Mouse (Mus musculus): ENCODE data around the gene Inpp5f. TPM values are rescaled to one million over a fixed set of nuclear protein-coding genes. Genes with fewer than 3 reads are reported as not detected.
"Not testable (repeated sequence)": the region's sequence is repeated elsewhere in the genome, so short reads cannot be mapped to it uniquely, and the experiment has no call there.

Gene Inpp5f
- total RNA-seq, 1 experiment from 2014 or later = 28.8 TPM

DNA sequence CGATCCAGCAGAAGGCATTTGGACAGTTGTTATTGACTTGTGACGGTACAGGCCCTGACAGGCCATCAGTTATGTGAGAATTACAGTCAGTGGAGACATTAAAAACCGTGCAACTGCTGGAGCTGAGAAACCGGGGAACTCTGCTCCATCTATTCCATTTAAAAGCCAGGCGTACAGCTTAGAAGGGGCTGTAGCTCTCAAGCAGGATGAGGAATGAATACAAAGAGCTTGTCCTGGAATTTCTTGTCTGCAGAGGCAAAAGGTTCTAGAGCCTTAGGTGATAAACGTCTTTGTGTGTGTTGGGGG, 18.2 kb upstream of the Inpp5f start:
- no peak for DNase-seq

DNA sequence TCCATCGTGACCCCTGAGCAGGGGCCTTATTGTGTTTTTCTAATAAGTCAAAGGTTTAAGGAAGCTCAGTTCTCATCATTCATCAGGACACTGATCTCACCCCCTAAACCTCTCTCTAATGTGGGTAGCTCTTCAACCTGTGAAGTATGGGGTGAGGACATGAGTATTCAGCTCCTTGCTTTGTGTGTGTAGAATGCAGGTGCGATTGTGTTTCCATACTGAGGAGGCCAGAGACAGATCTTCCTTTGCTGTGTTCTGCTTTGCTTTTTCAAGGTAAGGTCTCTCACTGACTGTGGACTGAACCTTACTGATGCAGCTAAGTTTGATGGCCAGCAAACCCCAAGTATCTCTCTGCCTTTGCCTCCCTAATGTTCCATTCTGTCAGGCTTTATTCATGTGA, 14.9 kb upstream of the Inpp5f start:
- no peak for DNase-seq

DNA sequence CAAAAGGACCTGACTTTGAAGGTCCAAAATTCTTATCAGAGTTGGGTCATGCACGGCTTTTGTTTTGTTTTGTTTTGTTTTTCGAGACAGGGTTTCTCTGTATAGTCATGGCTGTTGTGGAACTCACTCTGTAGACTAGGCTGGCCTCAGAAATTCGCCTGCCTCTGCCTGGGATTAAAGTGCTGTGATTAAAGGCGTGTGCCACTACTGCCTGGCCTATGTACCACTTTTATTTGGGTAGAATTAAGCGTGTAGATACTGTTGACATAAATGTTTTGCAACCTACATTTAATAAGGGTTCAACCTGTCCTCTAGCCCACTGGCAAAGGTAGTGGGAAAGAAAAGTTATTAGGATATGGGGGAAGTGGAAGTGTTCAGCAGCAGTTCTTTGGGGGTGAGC, 12.1 kb upstream of the Inpp5f start:
- no peak for DNase-seq

DNA sequence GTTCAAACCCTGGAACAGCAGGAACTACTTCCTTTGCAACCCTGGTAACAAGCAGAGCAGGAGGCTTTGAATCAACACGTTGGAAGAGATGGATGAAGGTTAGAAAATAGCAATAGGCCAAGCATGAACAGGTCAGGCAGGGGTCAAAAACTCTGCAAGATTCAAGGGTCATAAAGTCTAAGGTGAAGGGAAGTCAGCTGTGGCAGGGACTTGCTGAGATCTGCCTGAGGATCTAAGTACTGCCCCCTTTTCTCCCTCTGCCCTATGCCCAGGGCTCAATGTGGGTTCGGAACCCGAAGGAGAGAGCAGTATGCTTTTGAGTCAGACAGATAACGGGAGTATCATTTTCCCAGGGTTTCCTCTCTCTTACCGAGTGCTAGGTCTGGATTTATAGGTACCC, 9.3 kb upstream of the Inpp5f start:
- no peak for DNase-seq

DNA sequence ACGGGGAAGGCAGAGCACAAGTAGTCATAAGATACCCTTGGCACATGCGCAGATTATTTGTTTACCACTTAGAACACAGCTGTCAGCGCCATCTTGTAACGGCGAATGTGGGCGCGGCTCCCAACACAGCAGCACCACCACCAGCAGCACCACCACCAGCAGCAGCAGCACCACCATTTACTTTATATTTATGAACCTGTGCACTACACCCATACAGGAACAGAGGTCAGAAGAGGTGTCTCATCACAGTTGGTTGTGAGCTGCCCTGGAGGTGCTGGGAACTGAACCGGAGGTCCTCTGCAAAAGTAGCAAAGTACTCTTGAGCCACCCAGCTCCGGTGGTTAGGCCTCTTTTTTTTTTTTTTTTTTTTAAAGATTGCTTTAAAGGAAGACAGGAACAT, 1.2 kb upstream of the Inpp5f start:
- DNase-seq = not testable (repeated sequence)

DNA sequence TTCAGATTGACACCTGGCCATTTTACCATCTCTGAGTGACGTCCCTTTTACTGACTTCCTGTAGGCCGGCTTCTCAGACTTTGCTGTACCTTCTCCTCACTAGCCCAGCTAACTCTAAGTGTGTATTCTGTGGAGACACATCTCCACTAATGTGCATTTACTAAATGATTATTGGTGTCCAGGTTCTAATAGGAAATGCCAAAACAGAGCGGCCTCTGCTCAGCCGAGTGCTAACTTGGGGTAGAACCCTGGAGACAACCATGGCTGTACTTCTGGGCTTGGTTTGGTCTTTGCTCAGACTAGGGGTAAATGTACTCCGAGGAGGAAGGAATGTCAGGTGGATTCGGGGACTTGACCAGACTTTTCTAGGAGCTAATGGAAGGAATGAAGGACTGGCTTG, 638 bp upstream of the Inpp5f start:
- no peak for DNase-seq

DNA sequence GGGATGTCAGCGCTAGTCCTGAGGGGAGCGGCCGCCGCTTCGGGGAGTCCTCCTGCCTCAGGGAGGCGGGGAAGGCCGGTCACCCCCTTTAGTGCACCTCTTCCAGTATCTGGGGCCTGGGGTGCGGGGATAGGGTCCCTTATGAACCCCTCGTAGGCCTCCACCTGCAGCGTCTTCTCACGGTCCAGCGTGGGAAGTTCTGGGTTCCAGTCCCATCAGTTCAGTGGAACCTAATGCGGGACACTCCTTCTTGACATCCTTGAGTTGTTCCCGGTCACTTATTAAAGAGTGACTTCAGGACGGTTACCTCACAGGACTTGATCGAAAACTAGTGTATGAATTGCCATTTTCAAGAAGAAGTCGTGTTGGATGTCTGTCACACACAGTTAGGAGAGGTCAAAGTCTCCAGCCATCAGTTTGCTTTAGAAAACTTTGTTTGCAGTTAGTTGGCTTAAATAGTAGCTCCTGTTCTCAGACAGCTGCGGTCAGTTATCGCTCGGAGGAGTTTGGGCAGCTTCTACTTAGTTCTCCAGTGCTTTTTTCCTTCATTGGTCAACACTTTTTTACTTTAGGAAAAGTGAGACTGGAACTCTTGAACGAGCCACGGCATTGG, 777 bp downstream of the Inpp5f start:
- no peak for DNase-seq

DNA sequence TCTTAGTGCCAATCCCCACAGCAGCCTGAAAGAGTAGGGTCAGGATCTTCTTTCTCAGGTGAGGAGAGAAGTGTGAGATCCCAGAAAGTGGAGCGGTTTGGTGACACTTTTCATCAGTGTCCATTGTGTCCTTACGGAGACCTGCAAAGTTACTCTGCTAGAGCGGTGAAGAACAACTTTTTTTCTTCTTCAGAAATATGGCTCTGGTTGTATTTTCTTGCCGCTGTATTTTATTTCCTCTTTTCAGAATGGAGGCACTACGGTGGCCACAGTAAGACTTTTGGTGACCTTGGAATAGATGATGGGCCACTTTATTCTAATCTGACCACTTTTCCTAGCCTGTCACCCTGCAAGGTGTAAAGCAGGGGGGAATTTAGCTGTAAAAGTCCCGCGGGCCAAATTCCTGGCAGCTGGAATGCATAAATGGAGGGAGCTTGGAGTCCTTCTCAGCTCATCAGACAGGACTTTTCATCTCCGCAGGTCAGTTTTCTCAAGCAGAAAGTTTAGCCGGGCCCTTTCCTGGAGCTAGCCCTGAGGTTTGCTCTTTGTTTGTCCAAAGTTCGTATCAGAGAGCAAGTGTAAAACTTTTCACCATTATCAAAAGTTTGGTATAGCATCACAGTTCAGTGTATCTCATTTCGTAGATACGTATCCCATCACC, 1.5 kb downstream of the Inpp5f start:
- no peak for DNase-seq

DNA sequence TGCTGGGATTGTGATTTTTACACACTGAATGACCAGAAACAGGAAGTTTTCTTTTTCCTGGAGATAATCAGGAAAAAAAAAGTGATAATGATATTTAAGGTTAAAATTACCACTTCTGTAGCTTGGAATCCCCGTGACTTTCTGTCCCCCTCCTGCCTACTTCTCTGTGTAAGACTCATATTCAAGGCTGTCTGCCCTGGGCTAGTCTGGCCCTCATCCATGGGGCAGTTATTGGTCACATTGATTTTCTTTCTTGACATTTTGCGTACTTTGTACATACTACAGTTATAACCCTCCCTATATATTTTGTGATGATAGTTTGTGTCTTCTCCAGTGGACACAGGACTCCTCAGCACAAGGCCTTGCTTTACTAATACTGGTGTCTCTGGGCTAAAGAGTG, 2.5 kb downstream of the Inpp5f start:
- no peak for DNase-seq

DNA sequence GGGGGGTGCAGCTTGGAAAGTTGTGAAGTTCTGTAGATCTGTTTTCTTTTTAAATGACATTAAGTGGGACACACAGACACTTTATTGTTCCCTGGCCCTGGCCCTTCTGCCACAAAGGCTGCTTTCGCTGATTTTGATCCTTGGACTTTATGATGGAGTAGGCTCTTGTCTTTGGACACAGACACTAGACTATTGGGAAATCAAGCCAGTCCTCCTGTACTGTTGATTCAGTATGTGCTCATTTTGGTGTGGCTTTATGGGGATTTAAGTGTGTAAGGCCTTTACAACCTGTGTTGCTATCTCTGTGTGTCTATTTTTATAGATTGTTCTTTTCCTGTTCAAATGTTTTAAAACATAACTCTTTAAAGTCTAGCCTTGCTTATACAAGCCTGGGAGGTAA, 6.5 kb downstream of the Inpp5f start:
- DNase-seq = no peak

DNA sequence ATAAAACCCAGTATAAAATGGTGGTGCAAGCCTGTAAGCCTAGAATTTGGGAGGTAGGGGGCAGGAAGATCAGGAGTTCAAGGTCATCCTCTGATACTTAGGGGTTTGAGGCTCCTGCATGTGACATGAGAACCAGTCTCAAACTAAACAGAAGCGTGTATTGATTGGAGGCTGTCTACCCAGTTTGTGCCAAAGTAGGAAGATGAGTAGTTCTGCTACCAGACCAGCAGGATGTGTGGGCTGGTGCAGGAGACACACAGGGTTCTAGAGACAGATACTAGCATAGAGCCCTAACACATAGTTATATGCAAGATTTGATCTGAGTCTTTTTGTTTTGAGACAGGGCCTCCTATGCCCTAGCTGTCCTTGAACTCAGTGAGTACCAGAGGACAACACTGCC, 9.1 kb downstream of the Inpp5f start:
- DNase-seq = no peak

DNA sequence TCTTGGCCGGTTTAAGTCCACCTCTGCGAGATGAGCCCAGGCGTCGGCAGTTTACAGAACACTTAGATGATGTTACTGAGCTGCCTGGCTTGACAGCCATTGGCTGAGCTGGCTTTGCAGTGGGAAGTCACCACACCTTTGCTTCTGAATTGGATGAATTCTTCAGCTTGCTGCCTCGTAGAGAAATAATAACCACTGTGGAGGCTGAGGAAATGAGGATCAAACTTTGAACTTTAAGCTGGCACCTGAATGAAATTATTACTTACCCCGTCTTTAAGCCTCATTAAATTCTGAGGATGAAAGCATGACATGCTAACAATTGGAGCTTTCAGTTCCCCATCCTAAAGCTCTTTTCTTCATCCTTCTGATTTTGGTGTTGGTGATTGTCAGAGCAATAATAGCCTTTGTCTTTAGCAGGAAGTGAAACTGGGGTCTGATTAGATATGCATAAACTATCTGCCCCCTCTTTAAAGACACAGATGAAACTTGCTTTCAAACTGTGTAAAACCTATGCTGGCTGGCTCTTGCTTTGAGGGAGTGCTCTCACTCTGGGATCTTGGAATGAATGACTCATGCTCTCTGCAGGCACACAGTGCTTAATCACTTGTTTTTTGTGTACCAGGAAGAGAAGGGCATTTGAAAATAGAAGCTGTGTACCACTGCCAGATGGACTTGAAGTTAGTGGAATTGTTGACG, 11.3 kb downstream of the Inpp5f start:
- no peak for DNase-seq

DNA sequence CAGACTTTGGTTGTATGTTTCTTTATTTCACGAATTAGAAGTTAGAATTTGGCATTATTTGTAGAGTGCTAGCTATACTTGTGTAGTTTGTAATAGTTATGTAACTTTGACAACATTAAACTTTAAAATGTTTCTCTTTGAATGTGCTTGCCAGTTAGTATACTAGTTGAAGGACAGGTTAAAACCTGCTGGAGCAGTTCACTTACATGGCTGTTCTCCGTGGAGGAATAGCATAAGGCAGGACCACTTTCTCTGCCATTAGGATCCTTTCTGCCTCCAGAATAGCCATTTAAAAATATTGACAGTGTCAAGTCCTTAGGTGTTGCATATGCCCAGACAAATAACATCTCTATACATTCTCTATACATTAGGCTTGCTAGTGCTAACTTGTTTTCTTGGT, 11.9 kb downstream of the Inpp5f start:
- DNase-seq = no peak

DNA sequence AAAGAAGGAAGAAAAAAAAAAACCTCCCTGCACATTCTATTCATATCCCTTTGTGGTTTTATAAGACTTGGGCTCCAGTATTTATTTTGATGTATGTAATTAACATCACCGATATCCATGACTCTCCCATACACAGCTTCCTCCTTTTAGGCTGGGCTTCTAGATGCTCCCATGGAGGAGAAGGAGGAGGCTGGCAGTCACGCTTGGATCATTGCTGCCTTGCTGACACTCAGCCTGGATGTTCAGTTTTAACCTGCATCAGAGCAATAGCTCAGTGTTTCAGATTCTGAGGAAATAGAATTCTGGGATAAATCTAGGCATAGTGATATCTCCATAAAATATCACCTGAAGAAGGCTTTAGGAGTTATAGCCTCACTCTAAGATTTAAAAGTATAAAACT, 14.3 kb downstream of the Inpp5f start:
- DNase-seq = no peak

DNA sequence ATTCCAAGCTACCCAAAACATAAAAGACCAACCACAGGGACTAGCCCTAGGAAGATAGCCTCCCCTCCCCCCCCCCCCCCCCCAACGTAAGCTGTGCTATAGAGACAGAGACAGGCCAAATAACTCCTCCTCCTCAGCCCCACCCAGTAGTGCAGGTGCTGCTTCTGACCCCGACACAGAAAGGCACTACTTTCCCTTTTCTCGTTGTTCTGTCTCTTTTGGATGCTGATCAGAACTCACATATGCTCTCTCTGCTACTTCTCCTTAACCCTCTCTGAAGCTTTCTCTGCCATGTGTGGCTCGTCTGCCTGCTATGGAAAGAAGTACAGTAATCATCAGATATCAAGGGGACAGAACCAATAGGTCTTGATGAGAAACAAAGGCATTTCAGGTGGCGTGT, 15.5 kb downstream of the Inpp5f start:
- DNase-seq = no peak

DNA sequence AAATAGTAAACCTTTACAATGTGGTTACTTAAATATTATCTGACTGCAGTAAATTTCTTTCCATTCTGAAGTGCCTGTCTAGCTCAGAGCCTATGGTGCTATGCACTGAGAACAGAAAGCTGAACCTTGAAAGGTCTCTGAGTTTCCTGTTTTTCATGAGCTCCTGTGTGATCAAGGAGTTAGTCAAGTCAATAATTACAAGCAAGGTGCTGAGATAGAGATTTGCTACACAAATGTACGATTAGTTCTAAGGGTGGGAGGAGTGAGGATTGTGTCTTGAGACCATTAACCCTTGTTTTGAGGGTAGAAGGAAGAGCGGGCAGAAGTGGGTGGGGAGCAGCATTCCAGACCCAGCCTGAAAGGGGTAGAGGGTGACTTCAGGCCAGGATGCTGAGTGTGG, 16.1 kb downstream of the Inpp5f start:
- DNase-seq = no peak

DNA sequence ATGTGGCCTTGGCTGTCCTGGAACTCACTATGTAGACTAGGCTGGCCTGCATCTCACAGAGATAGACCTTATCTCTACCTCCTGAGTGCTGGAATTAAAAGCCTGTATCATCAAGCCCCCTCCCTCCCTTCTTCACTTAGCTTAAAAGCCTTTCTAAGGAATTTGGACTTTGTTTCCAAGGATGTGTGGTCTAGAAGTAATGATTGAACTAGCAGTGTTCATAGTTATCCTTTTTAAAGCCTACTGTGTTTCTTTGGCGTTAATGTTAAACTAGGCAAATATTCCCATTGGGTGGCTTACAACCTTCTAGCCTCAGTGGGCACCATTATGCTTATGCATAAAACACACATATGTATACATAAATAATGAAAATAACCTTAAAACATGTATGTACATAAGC, 16.6 kb downstream of the Inpp5f start:
- no peak for DNase-seq

DNA sequence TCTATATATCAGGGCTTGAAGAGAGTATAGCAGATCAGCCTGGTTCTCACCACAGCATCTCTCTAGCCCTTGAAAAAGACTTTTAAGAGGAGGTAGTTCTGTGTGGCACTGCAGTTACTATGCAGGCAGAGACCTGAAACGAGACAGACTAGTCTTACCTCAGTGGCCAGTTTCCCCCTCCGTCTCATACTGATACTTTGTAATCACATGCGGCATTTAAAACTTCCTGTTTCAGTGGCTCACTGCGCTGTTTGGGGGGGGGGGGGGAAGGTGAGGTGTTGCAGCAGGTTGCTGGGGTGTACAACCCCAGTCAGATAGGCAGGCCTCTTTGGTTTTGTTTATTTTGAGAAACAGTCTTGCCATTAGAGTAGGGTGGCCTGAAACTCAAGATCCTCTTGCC, 22.0 kb downstream of the Inpp5f start:
- DNase-seq = no peak

DNA sequence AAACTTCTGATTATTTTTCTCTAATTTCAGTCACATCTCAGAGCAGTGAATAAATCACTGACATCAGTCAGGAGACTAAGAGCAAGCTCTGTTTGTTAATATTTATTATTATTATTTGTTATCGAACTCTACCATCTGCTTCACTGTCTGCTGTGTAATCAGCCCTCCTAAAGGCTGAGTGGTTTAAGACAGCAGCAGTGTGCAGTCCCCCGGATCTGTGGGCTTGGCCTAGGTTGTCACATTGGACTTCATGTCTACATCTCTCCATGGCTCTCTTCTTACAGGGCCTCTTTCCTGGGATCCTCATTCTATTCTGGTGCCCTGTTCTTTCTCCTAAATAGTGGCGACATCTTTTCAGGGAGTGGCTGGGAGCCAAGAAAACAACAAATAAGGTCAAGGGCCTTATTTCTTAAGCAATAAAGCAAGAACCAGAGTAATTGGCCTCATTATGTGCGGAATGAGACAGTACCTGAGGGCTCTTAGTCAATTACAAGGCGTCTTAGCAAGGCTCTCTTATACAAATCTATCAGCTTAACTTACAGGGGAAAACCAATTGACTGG, 28.9 kb downstream of the Inpp5f start:
- DNase-seq = no peak

DNA sequence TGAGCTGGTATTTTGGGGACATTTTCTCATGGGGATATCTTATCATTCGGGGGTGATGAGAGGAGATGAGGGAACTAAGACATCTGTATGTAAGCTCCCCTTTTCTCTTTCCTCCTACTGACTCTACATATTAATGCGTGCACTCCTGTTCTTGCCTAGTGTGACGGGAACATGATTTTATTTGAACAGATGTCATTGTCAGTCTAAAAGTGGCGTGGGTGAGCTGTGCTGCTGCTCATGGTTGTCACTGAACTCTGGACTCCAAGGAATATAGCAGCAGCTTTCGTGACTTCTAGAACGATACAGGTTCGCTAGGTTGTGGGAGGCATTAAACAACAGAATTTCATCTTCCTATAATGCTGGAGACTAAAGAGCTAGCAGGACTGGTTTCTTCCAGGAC, 30.4 kb downstream of the Inpp5f start:
- no peak for DNase-seq

DNA sequence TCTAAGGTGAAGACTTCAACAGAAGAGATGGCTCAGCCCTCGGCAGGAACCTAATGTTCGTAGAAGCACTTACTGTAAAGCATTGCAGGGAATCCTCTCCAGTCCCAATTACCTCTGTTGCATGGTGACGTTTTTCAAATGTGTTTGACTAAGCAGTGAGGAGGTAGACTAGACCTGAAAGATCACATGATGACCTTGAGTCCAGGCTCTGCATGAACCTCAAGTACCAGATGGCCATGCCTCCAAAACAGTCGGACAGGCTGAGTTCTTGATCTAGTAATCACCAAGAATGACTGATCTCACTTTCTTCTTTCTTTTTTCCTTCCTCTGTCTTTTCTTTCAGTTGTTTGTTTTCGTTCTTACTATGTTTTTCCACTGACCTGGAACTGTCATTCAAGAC, 31.3 kb downstream of the Inpp5f start:
- DNase-seq = no peak

DNA sequence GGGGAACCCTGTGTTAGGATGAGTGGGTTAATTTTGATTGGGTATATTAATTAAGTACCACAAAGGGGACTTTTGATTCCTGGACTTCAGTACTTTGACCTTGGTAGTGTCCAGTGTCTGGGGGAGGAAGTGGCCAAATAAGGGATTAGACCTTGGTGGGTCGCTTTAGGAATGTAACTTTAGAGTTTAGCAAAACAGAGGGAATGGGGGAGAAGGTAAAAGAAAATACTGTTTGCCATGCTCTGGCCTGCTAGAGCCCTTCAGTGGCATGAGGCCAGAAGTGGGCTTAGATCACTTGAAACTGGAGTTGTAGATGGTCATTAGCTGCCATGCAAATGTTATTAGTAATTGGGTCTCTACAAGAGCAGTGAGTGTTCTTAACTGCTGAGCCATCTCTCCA, 45.8 kb downstream of the Inpp5f start:
- no peak for DNase-seq

DNA sequence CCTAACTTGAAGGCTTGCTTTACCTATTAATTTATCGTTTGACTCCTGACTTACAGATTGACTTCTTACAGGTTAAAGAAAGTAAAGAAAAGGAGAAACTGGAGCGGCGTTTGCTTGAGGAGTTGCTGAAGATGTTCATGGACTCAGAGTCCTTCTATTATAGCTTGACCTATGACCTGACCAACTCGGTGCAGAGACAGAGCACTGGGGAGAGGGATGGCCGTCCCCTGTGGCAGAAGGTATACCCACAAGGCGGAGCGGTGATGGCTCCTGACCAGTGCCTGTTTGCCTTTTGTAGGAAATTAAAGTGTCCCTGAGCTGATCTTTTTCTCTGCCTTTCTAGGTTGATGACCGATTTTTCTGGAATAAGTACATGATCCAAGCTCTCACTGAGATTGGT, 52.8 kb downstream of the Inpp5f start:
- no peak for DNase-seq

DNA sequence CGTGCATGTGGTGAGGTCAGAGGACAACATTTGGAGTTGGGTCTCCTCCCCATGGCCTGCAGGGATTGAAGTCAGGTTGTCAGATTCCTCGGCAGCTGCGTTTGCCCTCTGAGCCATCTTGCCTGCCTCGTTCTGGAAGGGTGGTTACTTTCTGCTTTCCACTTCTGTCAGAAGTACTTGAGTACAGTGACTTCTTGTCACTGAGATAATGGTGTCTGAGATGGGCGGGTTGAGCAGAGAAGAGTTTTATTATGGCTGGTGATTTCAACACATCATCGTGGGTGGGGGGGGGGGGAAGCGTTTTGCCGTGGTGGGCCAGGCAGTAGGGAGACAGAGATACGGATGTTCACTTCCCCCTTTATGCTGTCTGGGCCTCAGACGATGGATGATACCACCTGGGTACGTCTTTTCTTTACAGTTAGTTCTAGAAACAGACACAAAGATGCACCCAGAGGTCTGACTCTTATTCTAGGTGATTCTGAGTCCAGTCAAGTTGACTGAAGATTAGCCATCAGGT, 53.8 kb downstream of the Inpp5f start:
- DNase-seq = no peak
